Mouse (Mus musculus): ENCODE data around the gene Hoxd4. TPM values are rescaled to one million over a fixed set of nuclear protein-coding genes. Genes with fewer than 3 reads are reported as not detected.

Gene Hoxd4
- total RNA-seq, 1 experiment, result 0.94 TPM

GRCm38 (mm10) chr2:74774359-74774758 is 62.6 kb downstream of the Hoxd4 start:
- TF ChIP-seq ZNF384 (IDR thresholded peaks at IDR 0.05; ENCODE audit: low read depth, low read length), result no peak
- TF ChIP-seq MAFK (IDR thresholded peaks at IDR 0.05; ENCODE audit: insufficient read depth, low read depth, low read length), result no peak
- TF ChIP-seq ZC3H11A (IDR thresholded peaks at IDR 0.05; ENCODE audit: borderline replicate concordance, low read depth, low read length), result no peak
- no peak for TF ChIP-seq HCFC1 (IDR thresholded peaks at IDR 0.05; ENCODE audit: borderline replicate concordance, insufficient read depth, low read length)
- Histone ChIP-seq H3K9ac (ENCODE audit: insufficient read depth, low read depth, low read length, poor library complexity, severe bottlenecking) (no peak overlapping the region), H3K4me3 (ENCODE audit: insufficient read depth in 1 of 2, low read depth in 1 of 2, low read length in 2 of 2, poor library complexity in 1 of 2, severe bottlenecking in 1 of 2) (no peak overlapping the region), H3K9me3 (ENCODE audit: control insufficient read depth, insufficient read depth, low read depth, low read length) (no peaks in the 10 kb centered on the region), H3K27ac (ENCODE audit: insufficient read depth, low read depth, low read length, poor library complexity, severe bottlenecking) (no peak overlapping the region), H3K36me3 (ENCODE audit: control insufficient read depth, insufficient read depth, low read length, poor library complexity, severe bottlenecking) (no peaks in the 10 kb centered on the region), H3K4me1 (ENCODE audit: control insufficient read depth in 2 of 2, insufficient read depth in 2 of 2, low read length in 2 of 2, poor library complexity in 1 of 2) (no peaks in the 10 kb centered on the region)
- in situ Hi-C loops (cut with MboI; ENCODE audit: low sequenced_read_pairs in 2 of 2, unreplicated experiment in 2 of 2), result no loop called here
- DNase-seq (ENCODE audit: low read depth, low spot score), result no peak

GRCm38 (mm10) chr2:74777536-74778275 is 66.0 kb downstream of the Hoxd4 start:
- H3K27ac ChIP-seq (ENCODE audit: insufficient read depth, low read depth, low read length, poor library complexity, severe bottlenecking), result no peak overlapping the region
- H3K36me3 ChIP-seq (ENCODE audit: control insufficient read depth, insufficient read depth, low read length, poor library complexity, severe bottlenecking), result no peaks in the 10 kb centered on the region
- no peak overlapping the region for H3K9ac ChIP-seq (ENCODE audit: insufficient read depth, low read depth, low read length, poor library complexity, severe bottlenecking)
- no peak for TF ChIP-seq ZNF384 (IDR thresholded peaks at IDR 0.05; ENCODE audit: low read depth, low read length)
- TF ChIP-seq CHD2 (IDR thresholded peaks at IDR 0.05; ENCODE audit: low read depth, low read length), result no peak
- no peak for TF ChIP-seq MAFK (IDR thresholded peaks at IDR 0.05; ENCODE audit: insufficient read depth, low read depth, low read length)
- TF ChIP-seq HCFC1 (IDR thresholded peaks at IDR 0.05; ENCODE audit: borderline replicate concordance, insufficient read depth, low read length), result no peak
- no peak for TF ChIP-seq ZC3H11A (IDR thresholded peaks at IDR 0.05; ENCODE audit: borderline replicate concordance, low read depth, low read length)
- in situ Hi-C loops (cut with MboI; ENCODE audit: low sequenced_read_pairs in 2 of 2, unreplicated experiment in 2 of 2), result no loop called here
- DNase-seq (ENCODE audit: low read depth, low spot score), result no peak
- H3K4me1 ChIP-seq (ENCODE audit: control insufficient read depth in 2 of 2, insufficient read depth in 2 of 2, low read length in 2 of 2, poor library complexity in 1 of 2), result no peaks in the 10 kb centered on the region
- H3K4me3 ChIP-seq (ENCODE audit: insufficient read depth in 1 of 2, low read depth in 1 of 2, low read length in 2 of 2, poor library complexity in 1 of 2, severe bottlenecking in 1 of 2), result no peak overlapping the region
- no peaks in the 10 kb centered on the region for H3K9me3 ChIP-seq (ENCODE audit: control insufficient read depth, insufficient read depth, low read depth, low read length)

Other genes starting within 250 kb of the Hoxd4 start
- 33.6 and 36.1 TPM in 2 replicates for gene Lnpk, start 132.5 kb upstream of the Hoxd4 start, total RNA-seq (2012; rRNA removed)
- gene Evx2, start 52.4 kb upstream of the Hoxd4 start, total RNA-seq (2012; rRNA removed), result not detected in 2 replicates
- gene Hoxd13, start 43.6 kb upstream of the Hoxd4 start, total RNA-seq (2012; rRNA removed), result 0.26 and 0.98 TPM in 2 replicates
- gene Hoxd12, start 36.9 kb upstream of the Hoxd4 start, total RNA-seq (2012; rRNA removed), result not detected in 2 replicates
- gene Hoxd11, start 32.4 kb upstream of the Hoxd4 start, total RNA-seq (2012; rRNA removed), result 0.11 and 0.18 TPM in 2 replicates
- gene Hoxd10, start 20.0 kb upstream of the Hoxd4 start, total RNA-seq (2012; rRNA removed), result 0.40 TPM in 1 of 2 replicates, not detected in the other
- gene Hoxd9, start 14.2 kb upstream of the Hoxd4 start, total RNA-seq (2012; rRNA removed), result 0.37 and 0.76 TPM in 2 replicates
- gene Hoxd8, start 7.3 kb upstream of the Hoxd4 start, total RNA-seq (2012; rRNA removed), result 0.63 and 1.2 TPM in 2 replicates
- 0.40 TPM in 1 of 2 replicates, not detected in the other for gene Hoxd3, start within 50 bp of the Hoxd4 start, total RNA-seq (2012; rRNA removed)
- gene Gm28230, start 14.8 kb downstream of the Hoxd4 start, total RNA-seq (2012; rRNA removed), result 0.22 TPM in 1 of 2 replicates, not detected in the other
- gene Hoxd1, start 51.1 kb downstream of the Hoxd4 start, total RNA-seq (2012; rRNA removed), result 0.26 and 0.36 TPM in 2 replicates
- 31.2 and 35.7 TPM in 2 replicates for gene Mtx2, start 113.9 kb downstream of the Hoxd4 start, total RNA-seq (2012; rRNA removed)